Mouse (Mus musculus) sigmoid colon, adult 10 weeks (tissue): Measurements from ENCODE around the gene Cr2. TPM values are rescaled to one million over a fixed set of nuclear protein-coding genes. Genes with fewer than 3 reads are reported as not detected.

ENCODE experiments used
- polyA plus RNA-seq: library from polyadenylated mRNA; stranded (reverse); fragments of 350-450 nt; fragmentation: Illumina TruSeq; extraction: RNeasy Lipid Tissue Mini Kit (QIAGEN cat#74804); gene quantifications from one replicate; pipeline ENCODE4 v1.2.3, GENCODE M21; 2014; ENCODE audit warnings: low read depth, low replicate concordance

Cr2 gene
- 39.7 TPM for polyA plus RNA-seq

DNA sequence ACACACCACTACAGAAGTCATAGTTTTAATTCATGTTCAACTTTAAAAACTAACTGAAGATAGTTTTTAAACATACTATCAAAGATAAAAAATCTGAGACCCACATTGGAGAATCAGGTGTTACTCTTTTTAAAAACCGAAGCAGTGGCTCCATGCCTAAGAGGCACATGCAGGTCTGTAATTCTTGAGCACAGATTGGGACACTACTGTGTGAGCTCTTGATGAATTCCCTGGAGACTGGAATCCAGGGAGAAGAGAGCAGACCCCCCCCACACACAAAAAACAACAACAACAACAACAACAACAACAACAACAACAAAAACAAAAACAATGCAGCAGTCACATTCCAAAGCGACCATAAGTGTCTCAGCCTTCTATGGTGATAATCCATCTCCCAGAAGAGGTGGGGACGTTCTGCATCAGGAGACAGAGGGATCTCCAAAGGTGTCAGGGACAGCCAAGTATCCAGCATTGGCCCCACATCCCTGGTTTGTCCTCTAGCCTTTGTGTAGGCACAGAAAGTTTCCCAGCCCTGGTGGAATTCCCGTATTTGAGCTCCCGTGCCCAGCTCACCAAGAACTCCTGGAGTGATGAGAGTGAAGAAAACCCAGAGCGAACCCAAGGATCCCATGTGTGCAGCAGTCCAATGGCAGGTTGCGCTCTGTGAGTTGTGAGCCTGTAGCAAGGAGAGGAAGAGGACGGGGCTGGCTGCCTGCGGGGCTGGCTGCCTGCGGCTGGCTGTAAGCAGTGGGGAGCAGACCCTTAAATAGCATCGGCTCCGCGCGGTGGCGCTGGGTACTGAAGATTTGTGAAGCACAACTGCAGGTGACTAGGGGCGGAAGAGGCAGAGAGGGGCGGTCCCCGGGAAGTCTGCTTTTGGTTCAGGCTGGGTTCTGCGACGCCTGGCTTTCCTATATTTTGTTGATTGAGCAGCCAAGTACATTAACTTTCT, at the start of gene Cr2:
TSS of gene Cr2 (minus strand) at position 737 of the 952 bp plus-strand sequence.

DNA sequence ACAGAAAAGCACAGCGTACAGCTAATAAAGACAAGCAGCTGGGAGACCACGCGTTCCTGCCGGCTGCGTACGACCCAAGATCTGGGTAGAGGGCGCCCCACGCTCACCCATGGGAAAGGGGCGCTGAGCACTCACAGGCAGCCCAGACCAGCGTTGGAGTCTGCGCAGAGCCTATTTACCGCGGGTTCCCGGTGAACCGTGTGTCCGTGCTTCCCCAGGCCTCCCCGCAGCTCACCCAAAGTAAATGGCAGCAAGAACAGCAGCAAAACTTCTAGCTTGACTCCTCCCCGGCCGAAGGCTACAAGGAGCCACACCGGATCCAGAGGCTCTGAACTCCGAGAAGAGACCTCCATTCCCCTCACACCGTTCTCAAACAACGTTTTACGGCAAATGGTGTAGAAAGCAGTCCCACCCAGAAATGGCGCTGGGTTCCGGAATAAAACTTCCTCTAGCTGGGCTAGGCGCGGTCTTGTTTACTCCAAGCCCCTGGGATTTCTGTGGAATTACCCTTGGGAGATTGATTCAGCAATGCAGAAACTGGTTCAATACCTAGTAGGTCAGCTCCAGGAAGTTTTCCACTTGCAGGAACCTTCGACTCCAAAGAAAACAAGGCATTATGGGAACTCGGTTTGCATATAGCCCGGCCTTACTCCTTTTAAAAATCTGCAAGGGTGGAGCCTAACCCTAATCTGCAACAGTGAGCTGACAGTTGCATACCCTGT, 45.4 kb downstream of the Cr2 start, which contains the start of gene Cr1l:
TSS of gene Cr1l (minus strand) at position 634 of the 722 bp plus-strand sequence.

DNA sequence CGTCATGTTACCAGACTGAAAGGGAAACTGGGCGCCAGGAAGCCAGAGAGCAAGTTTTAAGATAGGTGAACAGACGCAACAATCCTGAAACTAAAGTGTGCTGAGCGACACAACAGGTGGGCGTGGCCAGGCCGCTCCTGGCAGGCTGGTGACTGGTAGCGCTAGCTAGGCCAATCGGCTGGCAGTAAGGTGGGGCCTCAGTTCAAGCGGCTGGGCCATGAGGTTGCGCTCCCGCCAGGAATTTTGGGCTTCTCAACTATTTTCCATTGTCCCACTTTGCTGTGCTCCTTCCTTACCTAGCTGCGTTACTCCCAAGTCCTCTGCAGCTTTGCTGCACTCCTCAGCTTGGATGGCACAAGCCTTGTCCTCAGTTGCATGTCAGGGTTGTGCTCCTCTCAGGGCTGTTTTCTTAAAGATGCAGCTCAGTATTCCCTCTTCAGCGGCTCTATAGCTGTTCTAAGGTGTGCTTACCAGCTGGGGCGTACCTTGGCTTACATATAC, 84.2 kb downstream of the Cr2 start, which contains the start of gene Cd46:
TSS of gene Cd46 (minus strand) at position 30 of the 501 bp plus-strand sequence.

Other genes starting within 250 kb of the Cr2 start
- gene Cd34, start 237.9 kb downstream of the Cr2 start, polyA plus RNA-seq, result 79.6 TPM
- 11.3 TPM for gene Cd46, start 84.5 kb downstream of the Cr2 start, polyA plus RNA-seq
- 260 TPM for gene Cr1l, start 45.1 kb downstream of the Cr2 start, polyA plus RNA-seq